Mouse (Mus musculus): ENCODE measurements around the gene Psma4. TPM values are rescaled to one million over a fixed set of nuclear protein-coding genes. Genes with fewer than 3 reads are reported as not detected.
A peak's percentile ranks its signal among the peaks of the same experiment; 100 is the strongest.

Gene Psma4
- total RNA-seq (2014; rRNA removed) = 188 and 640 TPM in 2 replicates
- polyA plus RNA-seq (2015; fragmentation: Nextera tagmentation; extraction: Ambion mirVana) = 231 and 243 TPM in 2 replicates

GRCm38 (mm10) chr9:54950575-54951321 is at the start of gene Psma4, which contains the start of gene AY074887:
TSS of gene Psma4 (plus strand) at chr9:54950790.
TSS of gene AY074887 (minus strand) at chr9:54950998.
- WGBS = under 1% methylated on average over 60 of the region's 65 CpGs
- peak; percentile 99 for ATAC-seq (ENCODE audit: low FRiP score)

GRCm38 (mm10) chr9:54909446-54909845 is 41.1 kb upstream of the Psma4 start:
- Histone ChIP-seq H3K27ac (ENCODE audit: low read depth, low read length) (no peak overlapping the region), H3K9ac (replicated peaks; ENCODE audit: low read length, poor library complexity, severe bottlenecking) (no peak overlapping the region), H3K27me3 (ENCODE audit: insufficient read depth, low read length) (no peaks in the 10 kb centered on the region), H3K4me1 (ENCODE audit: insufficient read depth, low read length) (no peaks in the 10 kb centered on the region), H3K4me2 (ENCODE audit: low read depth, low read length, poor library complexity, severe bottlenecking) (no peak overlapping the region), H3K4me3 (ENCODE audit: low read depth, low read length) (no peak overlapping the region), H3K9me3 (ENCODE audit: low read length) (no peaks in the 10 kb centered on the region), H3K36me3 (ENCODE audit: insufficient read depth, low read length) (peaks cover 12% of the 10 kb centered on the region)
- DNase-seq (ENCODE audit: low spot score) (no peak), ATAC-seq (ENCODE audit: low FRiP score) (no peak)
- TF ChIP-seq CTCF (IDR thresholded peaks at IDR 0.05) = no peak
- 95% methylated on average over 5 of the region's 5 CpGs for WGBS

More at GRCm38 (mm10) chr9:54950575-54951321, at the start of gene Psma4, which contains the start of gene AY074887:
- Histone ChIP-seq H3K9ac (replicated peaks; ENCODE audit: low read length, poor library complexity, severe bottlenecking) (peak within 1 kb of the TSS; percentile 77), H3K27ac (ENCODE audit: low read depth, low read length) (peak within 1 kb of the TSS; percentile 92), H3K4me3 (ENCODE audit: low read depth, low read length) (peak within 1 kb of the TSS; percentile 81), H3K4me2 (ENCODE audit: low read depth, low read length, poor library complexity, severe bottlenecking) (peak within 1 kb of the TSS; percentile 56), H3K27me3 (ENCODE audit: insufficient read depth, low read length) (no peaks in the 10 kb centered on the region), H3K4me1 (ENCODE audit: insufficient read depth, low read length) (peaks cover 8% of the 10 kb centered on the region; the same call in 1 of the 2 replicates), H3K36me3 (ENCODE audit: insufficient read depth, low read length) (peaks cover 19% of the 10 kb centered on the region), H3K9me3 (ENCODE audit: low read length) (no peaks in the 10 kb centered on the region)
- DNase-seq (ENCODE audit: low spot score) = peak; percentile 95
- no peak; the same call in 1 of the 2 replicates for TF ChIP-seq CTCF (IDR thresholded peaks at IDR 0.05)

- no peak overlapping the region for H3K9ac ChIP-seq (replicated peaks; ENCODE audit: low read length, poor library complexity, severe bottlenecking)
- no peak overlapping the region for H3K27ac ChIP-seq (ENCODE audit: low read depth, low read length)
- no peak overlapping the region for H3K4me3 ChIP-seq (ENCODE audit: low read depth, low read length)
- ATAC-seq (ENCODE audit: low FRiP score) (no peak), DNase-seq (ENCODE audit: low spot score) (no peak)
- no peaks in the 10 kb centered on the region for H3K4me1 ChIP-seq (ENCODE audit: insufficient read depth, low read length)
- H3K36me3 ChIP-seq (ENCODE audit: insufficient read depth, low read length) = no peaks in the 10 kb centered on the region; the same call in 1 of the 2 replicates
- H3K27me3 ChIP-seq (ENCODE audit: insufficient read depth, low read length) = no peaks in the 10 kb centered on the region
- TF ChIP-seq CTCF (IDR thresholded peaks at IDR 0.05) = no peak
- no peak overlapping the region for H3K4me2 ChIP-seq (ENCODE audit: low read depth, low read length, poor library complexity, severe bottlenecking)
- H3K9me3 ChIP-seq (ENCODE audit: low read length) = no peaks in the 10 kb centered on the region
- WGBS = 65% methylated on average over 7 of the region's 7 CpGs
Measured at GRCm38 (mm10) chr9:54915576-54915975, 35.0 kb upstream of the Psma4 start.

- 74% methylated on average over 8 of the region's 8 CpGs for WGBS
- no peaks in the 10 kb centered on the region; the same call in 1 of the 2 replicates for H3K36me3 ChIP-seq (ENCODE audit: insufficient read depth, low read length)
- H3K4me3 ChIP-seq (ENCODE audit: low read depth, low read length) = peak overlapping the region; percentile 66
- no peaks in the 10 kb centered on the region for H3K4me1 ChIP-seq (ENCODE audit: insufficient read depth, low read length)
- ATAC-seq (ENCODE audit: low FRiP score) (peak; percentile 6; the same call in 1 of the 2 replicates), DNase-seq (ENCODE audit: low spot score) (no peak)
- H3K9me3 ChIP-seq (ENCODE audit: low read length) = no peaks in the 10 kb centered on the region
- H3K27me3 ChIP-seq (ENCODE audit: insufficient read depth, low read length) = no peaks in the 10 kb centered on the region
- no peak overlapping the region for H3K27ac ChIP-seq (ENCODE audit: low read depth, low read length)
- H3K9ac ChIP-seq (replicated peaks; ENCODE audit: low read length, poor library complexity, severe bottlenecking) = no peak overlapping the region
- peak overlapping the region; percentile 92 for H3K4me2 ChIP-seq (ENCODE audit: low read depth, low read length, poor library complexity, severe bottlenecking)
- no peak for TF ChIP-seq CTCF (IDR thresholded peaks at IDR 0.05)
Measured at GRCm38 (mm10) chr9:54916401-54916800, 34.2 kb upstream of the Psma4 start.

GRCm38 (mm10) chr9:54917010-54917677 is 33.4 kb upstream of the Psma4 start, which contains the start of gene Hykk:
TSS of gene Hykk (plus strand) at chr9:54917283.
- Histone ChIP-seq H3K9ac (replicated peaks; ENCODE audit: low read length, poor library complexity, severe bottlenecking) (peak within 1 kb of the TSS; percentile 64), H3K27me3 (ENCODE audit: insufficient read depth, low read length) (no peaks in the 10 kb centered on the region), H3K4me3 (ENCODE audit: low read depth, low read length) (peak within 1 kb of the TSS; percentile 66), H3K36me3 (ENCODE audit: insufficient read depth, low read length) (no peaks in the 10 kb centered on the region), H3K4me1 (ENCODE audit: insufficient read depth, low read length) (no peaks in the 10 kb centered on the region), H3K9me3 (ENCODE audit: low read length) (no peaks in the 10 kb centered on the region), H3K27ac (ENCODE audit: low read depth, low read length) (no peak within 1 kb of the TSS), H3K4me2 (ENCODE audit: low read depth, low read length, poor library complexity, severe bottlenecking) (peak within 1 kb of the TSS; percentile 92)
- TF ChIP-seq CTCF (IDR thresholded peaks at IDR 0.05) = no peak
- under 1% methylated on average over 34 of the region's 34 CpGs for WGBS
- peak; percentile 99 for DNase-seq (ENCODE audit: low spot score)
- ATAC-seq (ENCODE audit: low FRiP score) = peak; percentile 99
